Mouse (Mus musculus): ENCODE data around the gene Olfr809. TPM values are rescaled to one million over a fixed set of nuclear protein-coding genes. Genes with fewer than 3 reads are reported as not detected.

The Olfr809 gene
- not detected for polyA plus RNA-seq (2017; shearing (Covaris generic))

DNA sequence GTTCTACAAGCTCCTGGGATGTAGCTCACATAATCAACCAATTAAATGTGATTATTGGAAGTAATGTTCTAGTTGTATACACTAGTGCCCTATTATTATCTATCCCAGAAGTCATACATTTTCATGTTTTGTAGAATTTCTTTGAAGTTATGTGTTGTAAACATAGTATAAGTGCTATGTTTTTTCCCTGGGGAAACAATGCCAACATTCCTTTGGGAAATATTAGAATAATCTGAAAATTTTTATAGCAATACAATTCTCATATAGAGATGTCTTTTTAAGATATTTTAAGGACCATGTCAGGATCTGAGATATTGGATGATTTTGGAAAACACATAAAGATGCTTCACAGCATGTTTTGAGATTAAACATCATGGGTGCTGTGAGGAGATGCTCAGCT is at the start of gene Olfr809:
TSS of gene Olfr809 (plus strand) at position 301 of the 400 bp plus-strand sequence.

DNA sequence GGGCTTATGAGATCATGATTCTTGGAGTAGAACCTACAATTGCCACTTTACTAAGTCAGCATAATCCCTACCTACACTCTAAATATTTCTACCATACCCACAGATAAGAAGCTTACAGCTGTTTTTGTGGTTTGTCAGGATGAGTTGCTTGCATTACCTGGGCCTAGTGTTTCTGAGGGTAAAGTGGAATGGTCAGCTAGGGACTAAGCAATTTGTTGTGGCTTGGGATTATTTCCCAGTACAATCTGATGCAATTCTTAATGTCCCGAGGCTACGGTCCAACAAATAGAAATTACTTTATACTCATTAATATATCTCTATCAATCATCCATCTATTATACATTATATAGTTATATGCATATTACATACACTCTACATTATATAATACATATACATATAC is 45.2 kb upstream of the Olfr809 start, which contains the start of gene Olfr805:
TSS of gene Olfr805 (minus strand) at position 101 of the 400 bp plus-strand sequence.

DNA sequence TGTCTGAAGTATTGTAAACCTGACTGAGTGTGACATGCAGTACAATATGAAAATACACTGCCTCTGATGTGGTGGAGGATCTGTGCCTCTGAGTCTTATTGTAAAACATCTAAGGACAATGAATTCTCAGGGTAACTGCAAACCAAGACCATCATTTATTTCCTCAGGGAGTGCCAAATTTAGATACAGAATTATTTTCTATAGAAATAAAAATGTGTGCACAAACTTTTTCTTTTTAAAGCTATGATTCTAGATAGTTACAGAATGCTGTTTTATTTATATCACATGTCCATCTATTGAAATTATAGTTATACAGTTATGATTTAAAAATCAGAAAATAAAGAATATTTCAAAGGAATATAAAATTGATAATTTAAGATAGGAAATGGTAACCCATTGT is 32.6 kb upstream of the Olfr809 start, which contains the start of gene Olfr806:
TSS of gene Olfr806 (minus strand) at position 101 of the 400 bp plus-strand sequence.

DNA sequence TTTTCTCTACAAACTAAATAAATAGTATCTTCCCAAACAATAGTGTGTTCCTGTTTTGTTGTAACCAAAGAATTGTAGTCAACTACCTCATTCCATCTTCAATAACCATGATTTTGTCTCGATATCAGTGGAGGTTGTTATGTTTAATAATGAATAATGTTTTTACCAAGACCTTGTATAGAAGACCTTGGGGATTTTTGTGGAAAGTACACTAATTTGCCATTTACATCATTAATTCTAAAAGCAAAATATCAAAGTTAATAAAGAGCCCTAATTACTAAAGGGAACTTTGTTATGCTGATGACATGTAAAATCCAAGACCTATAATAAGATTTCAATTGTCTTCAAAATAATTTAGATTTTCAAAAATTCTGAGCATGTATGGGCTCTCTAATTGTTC is 16.7 kb upstream of the Olfr809 start, which contains the start of gene Olfr807:
TSS of gene Olfr807 (minus strand) at position 101 of the 400 bp plus-strand sequence.

DNA sequence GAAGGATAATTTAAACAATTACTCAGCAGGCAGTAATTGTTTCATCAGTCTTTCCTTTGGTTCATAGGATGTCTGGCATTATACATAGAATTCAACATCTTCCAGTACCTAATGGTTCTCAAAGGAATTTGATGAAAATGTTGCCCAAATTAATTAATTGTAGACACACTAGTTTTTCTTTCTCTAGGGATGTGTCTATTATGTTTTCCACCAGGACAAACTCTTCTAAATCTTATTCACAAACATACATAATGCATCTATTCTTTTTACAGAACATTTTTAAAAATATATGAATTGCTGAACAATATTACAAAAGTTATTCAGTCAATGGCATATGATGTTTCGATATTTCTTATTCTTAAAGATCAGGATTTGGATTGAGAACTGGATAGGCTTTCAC is 9.3 kb upstream of the Olfr809 start, which contains the start of gene Olfr808:
TSS of gene Olfr808 (plus strand) at position 301 of the 400 bp plus-strand sequence.

DNA sequence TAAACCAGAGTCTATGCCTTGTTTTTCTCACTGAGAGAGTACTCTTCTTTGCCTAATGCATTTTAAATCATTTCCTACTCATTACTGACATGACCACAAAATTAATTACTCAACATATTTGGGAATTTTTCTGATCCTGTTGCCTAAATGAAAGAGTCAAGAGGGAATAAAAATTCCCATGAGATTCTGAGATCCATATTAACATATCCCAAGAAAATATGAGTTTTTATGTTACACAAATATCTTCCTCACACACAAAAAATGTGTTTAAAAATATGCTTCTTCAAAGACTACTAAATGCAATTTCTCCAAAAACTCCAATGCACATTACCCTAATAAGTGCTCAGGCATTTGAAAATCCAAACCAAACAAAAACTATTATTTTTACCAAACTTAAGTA is 20.4 kb downstream of the Olfr809 start, which contains the start of gene Olfr810:
TSS of gene Olfr810 (minus strand) at position 101 of the 400 bp plus-strand sequence.

DNA sequence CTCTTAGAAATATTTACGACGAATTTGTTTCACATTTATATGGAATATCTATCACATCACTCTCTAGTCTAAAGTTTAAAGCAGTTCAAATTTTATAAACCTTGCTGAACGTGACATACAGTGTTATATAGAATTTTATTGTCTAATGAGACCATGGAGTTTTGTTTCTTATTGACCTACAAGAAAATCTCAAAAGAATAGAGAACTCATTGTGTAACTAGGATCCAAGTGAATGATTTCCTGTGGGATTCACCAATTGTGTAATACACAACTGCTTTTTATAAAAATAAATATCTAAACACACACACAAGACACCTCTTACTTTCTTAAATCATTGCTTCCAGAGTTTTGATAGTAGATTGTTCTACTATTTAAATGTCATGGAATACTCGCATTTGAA is 29.9 kb downstream of the Olfr809 start, which contains the start of gene Olfr811:
TSS of gene Olfr811 (minus strand) at position 101 of the 400 bp plus-strand sequence.

Other genes with a start within 250 kb of the Olfr809 start
- not detected for gene Olfr792, start 235.5 kb upstream of the Olfr809 start, polyA plus RNA-seq (2017; shearing (Covaris generic))
- not detected for gene Olfr794, start 207.0 kb upstream of the Olfr809 start, polyA plus RNA-seq (2017; shearing (Covaris generic))
- not detected for gene Olfr796, start 162.1 kb upstream of the Olfr809 start, polyA plus RNA-seq (2017; shearing (Covaris generic))
- 0.38 TPM for gene Olfr798, start 146.7 kb upstream of the Olfr809 start, polyA plus RNA-seq (2017; shearing (Covaris generic))
- not detected for gene Olfr799, start 137.2 kb upstream of the Olfr809 start, polyA plus RNA-seq (2017; shearing (Covaris generic))
- gene Olfr800, start 116.9 kb upstream of the Olfr809 start, polyA plus RNA-seq (2017; shearing (Covaris generic)) = not detected
- gene Olfr801, start 100.8 kb upstream of the Olfr809 start, polyA plus RNA-seq (2017; shearing (Covaris generic)) = not detected
- not detected for gene Olfr802, start 86.5 kb upstream of the Olfr809 start, polyA plus RNA-seq (2017; shearing (Covaris generic))
- not detected for gene Olfr803, start 80.4 kb upstream of the Olfr809 start, polyA plus RNA-seq (2017; shearing (Covaris generic))
- gene Olfr804, start 71.4 kb upstream of the Olfr809 start, polyA plus RNA-seq (2017; shearing (Covaris generic)) = not detected
- gene Olfr805, start 45.3 kb upstream of the Olfr809 start, polyA plus RNA-seq (2017; shearing (Covaris generic)) = not detected
- not detected for gene Olfr806, start 32.7 kb upstream of the Olfr809 start, polyA plus RNA-seq (2017; shearing (Covaris generic))
- 0.21 TPM for gene Olfr807, start 16.8 kb upstream of the Olfr809 start, polyA plus RNA-seq (2017; shearing (Covaris generic))
- not detected for gene Olfr808, start 9.2 kb upstream of the Olfr809 start, polyA plus RNA-seq (2017; shearing (Covaris generic))
- gene Olfr810, start 20.3 kb downstream of the Olfr809 start, polyA plus RNA-seq (2017; shearing (Covaris generic)) = not detected
- not detected for gene Olfr811, start 29.8 kb downstream of the Olfr809 start, polyA plus RNA-seq (2017; shearing (Covaris generic))
- gene Olfr812, start 71.5 kb downstream of the Olfr809 start, polyA plus RNA-seq (2017; shearing (Covaris generic)) = not detected
- not detected for gene Olfr813, start 80.7 kb downstream of the Olfr809 start, polyA plus RNA-seq (2017; shearing (Covaris generic))
- 0.11 TPM for gene Olfr814, start 105.2 kb downstream of the Olfr809 start, polyA plus RNA-seq (2017; shearing (Covaris generic))
- 0.21 TPM for gene Olfr815, start 131.2 kb downstream of the Olfr809 start, polyA plus RNA-seq (2017; shearing (Covaris generic))
- gene Olfr816, start 141.0 kb downstream of the Olfr809 start, polyA plus RNA-seq (2017; shearing (Covaris generic)) = 1.5 TPM
- not detected for gene Olfr818, start 174.5 kb downstream of the Olfr809 start, polyA plus RNA-seq (2017; shearing (Covaris generic))
- gene Olfr819, start 192.6 kb downstream of the Olfr809 start, polyA plus RNA-seq (2017; shearing (Covaris generic)) = not detected
- gene Olfr247, start 201.5 kb downstream of the Olfr809 start, polyA plus RNA-seq (2017; shearing (Covaris generic)) = not detected
- gene Gm10310, start 210.4 kb downstream of the Olfr809 start, polyA plus RNA-seq (2017; shearing (Covaris generic)) = 0.40 TPM
- gene Olfr820, start 238.0 kb downstream of the Olfr809 start, polyA plus RNA-seq (2017; shearing (Covaris generic)) = not detected

All from effector memory CD4-positive, alpha-beta T cell, adult 7 months (primary cell).